Mouse (Mus musculus): Measurements from ENCODE around the gene Dock6.
"Not testable (repeated sequence)": the region's sequence is repeated elsewhere in the genome, so short reads cannot be mapped to it uniquely, and the experiment has no call there.

DNA sequence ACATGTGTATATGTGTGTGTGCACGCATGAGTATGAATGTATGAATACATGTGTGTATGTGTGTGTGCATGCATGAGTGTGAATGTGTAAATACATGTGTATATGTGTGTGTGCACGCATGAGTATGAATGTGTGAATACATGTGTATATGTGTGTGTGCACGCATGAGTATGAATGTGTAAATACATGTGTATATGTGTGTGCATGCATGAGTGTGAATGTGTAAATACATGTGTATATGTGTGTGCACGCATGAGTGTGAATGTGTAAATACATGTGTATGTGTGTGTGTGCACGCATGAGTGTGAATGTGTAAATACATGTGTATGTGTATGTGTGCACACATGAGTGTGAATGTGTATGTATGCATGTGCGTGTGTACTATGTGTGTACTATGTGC, 58.9 kb downstream of the Dock6 start:
- TF ChIP-seq CTCF (conservative IDR thresholded peaks at IDR 0.05; ENCODE audit: low read length); POU5F1 (IDR thresholded peaks at IDR 0.05; ENCODE audit: borderline replicate concordance, low read length); NANOG (IDR thresholded peaks at IDR 0.05; ENCODE audit: borderline replicate concordance, low read length): not testable (repeated sequence)

All from E14TG2a.4 (cell line).